Mouse (Mus musculus) stomach, embryonic 15.5 days (tissue): ENCODE measurements around the gene Nepro. TPM values are rescaled to one million over a fixed set of nuclear protein-coding genes. Genes with fewer than 3 reads are reported as not detected.

ENCODE experiments used
- ATAC-seq: fragments of 200-750 bp; cut with Nextera tagmentation; 2 replicates; pipeline ENCODE4 v1.8.0; 2017; ENCODE audit warnings: low read depth, moderate number of reproducible peaks, moderate TSS enrichment; ENCODE audit not compliant: insufficient read depth, low FRiP score
- H3K27ac ChIP-seq: fragments of 300-500 bp; sonication (generic); 2 replicates; pipeline ENCODE4 v1.5.1; 2015; ENCODE audit warnings: mild to moderate bottlenecking, inconsistent platforms
- H3K27me3 ChIP-seq: fragments of 300-500 bp; sonication (generic); replicated peaks from 2 replicates; pipeline ENCODE4 v1.6.1; 2015; ENCODE audit warnings: inconsistent platforms
- H3K36me3 ChIP-seq: fragments of 300-500 bp; sonication (generic); 2 replicates; pipeline ENCODE4 v1.6.1; 2015; ENCODE audit warnings: inconsistent platforms
- H3K4me1 ChIP-seq: fragments of 300-500 bp; sonication (generic); 2 replicates; pipeline ENCODE4 v1.6.1; 2015; ENCODE audit warnings: inconsistent platforms
- H3K4me2 ChIP-seq: fragments of 300-500 bp; sonication (generic); 2 replicates; pipeline ENCODE4 v1.6.1; 2015; ENCODE audit warnings: mild to moderate bottlenecking, inconsistent platforms
- H3K4me3 ChIP-seq: fragments of 300-500 bp; sonication (generic); replicated peaks from 2 replicates; pipeline ENCODE4 v1.5.1; 2015; ENCODE audit warnings: inconsistent platforms
- H3K9ac ChIP-seq: fragments of 300-500 bp; sonication (generic); 2 replicates; pipeline ENCODE4 v1.6.1; 2015; ENCODE audit warnings: inconsistent platforms
- H3K9me3 ChIP-seq: fragments of 300-500 bp; sonication (generic); 2 replicates; pipeline ENCODE4 v1.6.1; 2016; ENCODE audit warnings: inconsistent platforms
- whole genome bisulfite sequencing: fragments of 180-500 bp; shearing (Covaris S2); methylation state at CpG from one replicate; pipeline ENCODE4 v1.1.7; 2015; 5-methylcytosine and 5-hydroxymethylcytosine counted together
- polyA plus RNA-seq: library from polyadenylated mRNA; unstranded; fragments of >200 nt; fragmentation: Nextera tagmentation; extraction: Ambion mirVana; gene quantifications from 2 replicates; pipeline ENCODE4 v1.2.1, GENCODE M21; 2015

Gene Nepro
- polyA plus RNA-seq, 1 experiment from 2014 or later, result 7.7 TPM

DNA sequence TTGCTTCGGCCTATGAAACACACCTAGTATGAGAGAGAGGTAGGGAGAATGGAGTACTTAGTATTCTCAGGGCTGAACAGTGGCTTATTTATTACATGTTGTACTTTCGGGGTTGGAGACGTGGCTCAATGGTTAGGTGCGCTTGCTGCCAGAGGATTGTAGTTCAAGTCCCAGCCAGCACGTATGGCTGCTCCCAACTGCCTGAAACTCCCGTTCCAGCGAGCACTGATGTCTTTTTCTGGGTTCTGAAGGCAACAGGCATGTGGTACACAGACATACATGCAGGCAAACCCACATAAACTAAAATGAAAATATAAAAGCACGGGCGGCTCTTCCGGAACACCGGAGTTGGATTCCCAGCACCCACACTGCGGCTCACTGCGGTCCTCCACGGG, 21.4 kb downstream of the Nepro start:
- ATAC-seq, result peak; percentile 31
- H3K36me3 ChIP-seq, result no peaks in the 10 kb centered on the region
- WGBS, result 7% methylated on average over 14 of the region's 14 CpGs
- H3K27me3 ChIP-seq, result no peaks in the 10 kb centered on the region
- H3K4me3 ChIP-seq, result peak overlapping the region; percentile 71
- 0 out of 2 replicates have a peak, but pooled peaks cover 8% of the 10 kb centered on the region for H3K4me1 ChIP-seq
- peak overlapping the region; percentile 66 for H3K9ac ChIP-seq
- no peaks in the 10 kb centered on the region for H3K9me3 ChIP-seq
- H3K27ac ChIP-seq, result peak overlapping the region; percentile 97
- peak overlapping the region; percentile 70 for H3K4me2 ChIP-seq

DNA sequence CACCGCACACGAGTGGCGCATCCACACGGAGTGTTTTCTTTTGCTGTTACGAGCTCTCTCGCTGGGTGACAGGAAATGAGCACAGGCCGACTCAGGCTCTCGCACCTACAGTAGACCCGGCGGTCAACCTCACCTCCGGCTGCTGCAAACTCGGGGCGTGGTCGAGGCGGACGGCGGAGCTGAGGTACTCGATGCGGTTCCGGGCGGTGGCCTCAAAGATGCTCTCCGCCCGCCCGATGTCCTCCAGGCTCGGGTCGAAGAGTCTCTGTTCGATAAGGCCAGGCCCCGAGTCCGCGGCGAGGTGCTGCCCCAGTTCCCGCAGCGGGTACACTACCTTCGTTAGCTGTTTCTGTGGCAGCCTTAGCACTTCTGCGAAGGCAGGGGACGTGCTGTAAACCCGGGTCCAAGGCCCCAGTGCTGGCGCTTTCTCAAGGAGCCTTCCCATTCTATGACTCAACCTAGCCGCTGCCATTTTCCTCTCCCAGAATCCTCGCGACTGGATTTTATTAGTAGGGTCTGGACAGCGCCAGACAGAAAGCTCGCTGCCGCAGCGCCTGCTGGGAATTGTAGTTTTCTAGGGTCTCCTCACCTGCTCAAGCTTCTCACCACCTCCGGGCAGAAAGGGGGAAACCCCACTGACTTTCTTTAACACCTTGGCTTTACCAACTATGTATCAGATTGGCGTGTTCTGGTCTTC, 21.9 kb downstream of the Nepro start, which contains the start of gene Gtpbp8:
TSS of gene Gtpbp8 (minus strand) at position 498 of the 697 bp plus-strand sequence.
- Histone ChIP-seq H3K9ac (peak within 1 kb of the TSS; percentile 66), H3K4me2 (peak within 1 kb of the TSS; percentile 70), H3K4me1 (0 out of 2 replicates have a peak, but pooled peaks cover 8% of the 10 kb centered on the region), H3K27ac (peak within 1 kb of the TSS; percentile 97), H3K27me3 (no peaks in the 10 kb centered on the region), H3K4me3 (peak within 1 kb of the TSS; percentile 71), H3K9me3 (no peaks in the 10 kb centered on the region), H3K36me3 (no peaks in the 10 kb centered on the region)
- peak; percentile 94 for ATAC-seq
- under 1% methylated on average over 47 of the region's 47 CpGs for WGBS

- Histone ChIP-seq H3K27me3 (no peaks in the 10 kb centered on the region), H3K4me2 (no peak overlapping the region), H3K9ac (no peak overlapping the region), H3K4me3 (no peak overlapping the region), H3K27ac (no peak overlapping the region), H3K36me3 (no peaks in the 10 kb centered on the region), H3K9me3 (no peaks in the 10 kb centered on the region), H3K4me1 (0 out of 2 replicates have a peak, but pooled peaks cover 8% of the 10 kb centered on the region)
- ATAC-seq, result no peak
- 56% methylated on average over 3 of the region's 3 CpGs for WGBS
These were observed 23.9 kb downstream of the Nepro start for GRCm38 (mm10) chr16:44748007-44748406.

- Histone ChIP-seq H3K27ac (no peak overlapping the region), H3K9me3 (no peaks in the 10 kb centered on the region), H3K4me1 (no peaks in the 10 kb centered on the region), H3K27me3 (no peaks in the 10 kb centered on the region), H3K4me2 (no peak overlapping the region), H3K9ac (no peak overlapping the region), H3K4me3 (no peak overlapping the region), H3K36me3 (no peaks in the 10 kb centered on the region)
- WGBS, result 79% methylated on average over 8 of the region's 8 CpGs
- no peak for ATAC-seq
These were observed 33.6 kb downstream of the Nepro start for GRCm38 (mm10) chr16:44757700-44758099.

DNA sequence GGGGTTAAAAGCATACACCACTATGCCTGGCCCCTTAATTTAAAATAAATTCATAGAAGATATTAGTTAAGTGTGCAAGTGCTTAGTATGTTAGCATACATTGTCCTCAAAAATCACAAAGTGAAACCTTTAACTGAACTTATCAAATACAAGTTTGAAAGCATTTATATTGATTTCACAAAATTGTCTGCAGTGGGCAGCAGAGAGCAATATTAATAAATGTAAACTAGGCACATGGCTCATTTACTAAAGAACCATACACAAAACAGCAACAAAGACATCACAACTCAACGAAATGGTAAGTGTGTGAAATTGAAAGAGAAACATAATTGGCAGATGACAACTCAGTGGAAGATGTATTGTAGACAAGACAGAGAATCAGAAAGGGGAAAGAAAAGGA, 37.7 kb downstream of the Nepro start:
- Histone ChIP-seq H3K27ac (no peak overlapping the region), H3K9ac (no peak overlapping the region), H3K4me3 (no peak overlapping the region), H3K9me3 (no peaks in the 10 kb centered on the region), H3K27me3 (no peaks in the 10 kb centered on the region), H3K36me3 (no peaks in the 10 kb centered on the region), H3K4me2 (no peak overlapping the region), H3K4me1 (no peaks in the 10 kb centered on the region)
- 53% methylated on average over 1 of the region's 1 CpGs for WGBS
- ATAC-seq, result no peak

- Histone ChIP-seq H3K27me3 (no peaks in the 10 kb centered on the region), H3K4me2 (no peak within 1 kb of the TSS), H3K9me3 (no peaks in the 10 kb centered on the region), H3K36me3 (no peaks in the 10 kb centered on the region), H3K4me3 (peak within 1 kb of the TSS; percentile 5; the same call in 1 of the 2 replicates), H3K9ac (no peak within 1 kb of the TSS), H3K4me1 (no peaks in the 10 kb centered on the region), H3K27ac (no peak within 1 kb of the TSS)
- ATAC-seq, result no peak
- 69% methylated on average over 22 of the region's 22 CpGs for WGBS
These were observed 41.6 kb downstream of the Nepro start, which contains the start of gene Cd200r1 for GRCm38 (mm10) chr16:44765555-44766319. Cd200r1 (plus strand) TSS chr16:44765736.

- WGBS, result 64% methylated on average over 9 of the region's 9 CpGs
- Histone ChIP-seq H3K27ac (no peak overlapping the region), H3K27me3 (no peaks in the 10 kb centered on the region), H3K9ac (no peak overlapping the region), H3K4me1 (no peaks in the 10 kb centered on the region), H3K9me3 (no peaks in the 10 kb centered on the region), H3K4me3 (peak overlapping the region; percentile 5; the same call in 1 of the 2 replicates), H3K4me2 (no peak overlapping the region), H3K36me3 (no peaks in the 10 kb centered on the region)
- ATAC-seq, result no peak
These were observed 42.3 kb downstream of the Nepro start for GRCm38 (mm10) chr16:44766320-44766892.

- H3K27ac ChIP-seq, result no peak overlapping the region
- WGBS, result 88% methylated on average over 7 of the region's 7 CpGs
- H3K36me3 ChIP-seq, result no peaks in the 10 kb centered on the region
- no peak overlapping the region for H3K4me2 ChIP-seq
- H3K9me3 ChIP-seq, result no peaks in the 10 kb centered on the region
- H3K27me3 ChIP-seq, result no peaks in the 10 kb centered on the region
- H3K9ac ChIP-seq, result no peak overlapping the region
- ATAC-seq, result no peak
- H3K4me1 ChIP-seq, result no peaks in the 10 kb centered on the region
- no peak overlapping the region for H3K4me3 ChIP-seq
These were observed 43.4 kb downstream of the Nepro start for GRCm38 (mm10) chr16:44767506-44767905.

DNA sequence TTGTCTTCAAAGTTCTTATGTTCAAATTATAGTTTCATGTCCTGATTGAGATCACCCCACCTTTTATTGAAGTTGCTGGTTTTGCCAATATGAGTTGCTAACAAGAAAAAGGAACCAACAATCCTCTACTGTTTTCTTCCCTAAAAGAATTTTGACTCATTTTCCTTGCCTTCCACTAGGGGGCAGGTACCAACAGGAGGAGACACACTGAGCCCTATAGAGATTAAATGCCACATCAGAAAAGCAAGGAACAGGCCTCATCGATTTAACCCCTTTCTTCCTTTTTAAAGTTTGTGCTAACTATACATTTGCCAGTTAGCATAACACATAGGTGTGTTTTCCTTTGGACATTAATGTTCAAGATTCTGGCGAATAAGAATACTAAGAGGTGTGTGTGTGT, 43.9 kb downstream of the Nepro start:
- H3K36me3 ChIP-seq, result no peaks in the 10 kb centered on the region
- H3K9me3 ChIP-seq, result no peaks in the 10 kb centered on the region
- H3K4me3 ChIP-seq, result no peak overlapping the region
- WGBS, result 38% methylated on average over 2 of the region's 2 CpGs
- H3K27me3 ChIP-seq, result no peaks in the 10 kb centered on the region
- no peak overlapping the region for H3K27ac ChIP-seq
- H3K4me1 ChIP-seq, result no peaks in the 10 kb centered on the region
- H3K9ac ChIP-seq, result no peak overlapping the region
- no peak overlapping the region for H3K4me2 ChIP-seq
- no peak for ATAC-seq

DNA sequence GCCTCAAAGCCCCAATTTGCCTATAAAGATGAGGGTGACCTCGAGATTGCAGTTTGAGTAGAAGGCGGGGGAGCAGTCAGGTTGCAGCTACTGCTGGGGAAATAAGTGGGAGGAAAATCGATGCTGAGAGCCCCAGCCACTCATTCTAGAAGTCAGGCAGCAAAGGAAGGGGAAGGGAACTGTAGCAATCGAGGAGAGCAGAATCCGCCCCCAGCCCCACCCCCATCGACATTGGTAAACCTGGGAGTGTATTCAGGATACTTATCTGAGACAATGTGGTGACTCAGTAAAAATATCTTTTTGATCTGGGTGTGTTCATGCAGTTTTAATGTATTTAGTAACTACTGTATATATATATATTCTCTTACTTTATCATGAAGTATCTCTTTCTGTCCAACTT, 48.5 kb downstream of the Nepro start:
- Histone ChIP-seq H3K4me3 (no peak overlapping the region), H3K4me2 (no peak overlapping the region), H3K4me1 (no peaks in the 10 kb centered on the region), H3K36me3 (no peaks in the 10 kb centered on the region), H3K9me3 (no peaks in the 10 kb centered on the region), H3K27me3 (no peaks in the 10 kb centered on the region), H3K27ac (no peak overlapping the region), H3K9ac (no peak overlapping the region)
- WGBS, result 59% methylated on average over 6 of the region's 6 CpGs
- ATAC-seq, result no peak

GRCm38 (mm10) chr16:44773673-44774072, 49.6 kb downstream of the Nepro start:
- Histone ChIP-seq H3K4me3 (no peak overlapping the region), H3K4me1 (no peaks in the 10 kb centered on the region), H3K27me3 (no peaks in the 10 kb centered on the region), H3K9me3 (no peaks in the 10 kb centered on the region), H3K36me3 (no peaks in the 10 kb centered on the region), H3K27ac (no peak overlapping the region), H3K9ac (no peak overlapping the region), H3K4me2 (no peak overlapping the region)
- no peak for ATAC-seq
- 72% methylated on average over 3 of the region's 3 CpGs for WGBS

DNA sequence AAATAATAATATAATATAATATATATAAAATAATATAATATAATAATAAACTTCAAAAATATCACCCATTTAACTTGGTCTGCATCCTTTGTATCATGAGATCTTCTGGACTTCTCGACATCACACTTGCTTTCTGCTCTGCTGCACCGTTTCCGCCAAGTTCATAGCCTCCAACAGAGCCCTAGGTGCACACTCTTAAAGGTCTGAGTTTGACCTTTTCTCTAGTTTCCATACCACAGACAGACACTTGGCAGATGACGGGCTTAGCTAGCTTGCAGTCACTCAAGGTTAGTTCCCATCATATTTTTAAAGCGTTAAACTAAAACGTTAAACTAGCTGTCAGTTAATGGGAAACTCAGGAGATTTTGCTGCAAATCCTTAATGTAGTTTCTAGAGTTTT, 50.1 kb downstream of the Nepro start:
- Histone ChIP-seq H3K9ac (no peak overlapping the region), H3K36me3 (no peaks in the 10 kb centered on the region), H3K27ac (no peak overlapping the region), H3K27me3 (no peaks in the 10 kb centered on the region), H3K4me2 (no peak overlapping the region), H3K4me1 (no peaks in the 10 kb centered on the region), H3K9me3 (no peaks in the 10 kb centered on the region), H3K4me3 (no peak overlapping the region)
- 82% methylated on average over 6 of the region's 6 CpGs for WGBS
- ATAC-seq, result no peak
